Mouse (Mus musculus): Measurements from ENCODE around the gene Ddx19b.

DNA sequence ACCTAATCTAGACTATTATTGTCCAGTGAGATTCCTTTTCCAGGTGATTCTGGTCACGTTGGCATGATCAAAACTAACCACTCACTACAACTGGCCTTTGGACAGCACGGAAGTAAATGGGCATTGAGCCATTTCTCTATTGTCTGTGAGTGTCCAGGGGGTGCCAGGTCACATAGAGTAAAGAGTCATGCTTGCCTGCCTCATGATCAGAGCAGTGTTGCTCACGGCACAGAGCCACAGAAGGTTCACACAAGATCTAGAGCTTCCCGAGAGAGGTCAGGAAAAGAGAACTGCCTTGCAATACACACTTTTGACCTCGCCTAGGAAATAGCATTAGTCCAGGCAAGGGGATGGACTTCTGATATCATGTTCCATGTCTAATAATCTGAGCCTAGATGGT lies 47.9 kb upstream of the Ddx19b start:
- TF ChIP-seq CTCF (IDR thresholded peaks at IDR 0.05; ENCODE audit: low read depth) (no peak), EP300 (IDR thresholded peaks at IDR 0.05; ENCODE audit: low read depth) (no peak)

Measured in liver, embryonic 14.5 days (tissue).